ENCODE assay signal across 8 mouse cellular contexts in the genomic region with DNA sequence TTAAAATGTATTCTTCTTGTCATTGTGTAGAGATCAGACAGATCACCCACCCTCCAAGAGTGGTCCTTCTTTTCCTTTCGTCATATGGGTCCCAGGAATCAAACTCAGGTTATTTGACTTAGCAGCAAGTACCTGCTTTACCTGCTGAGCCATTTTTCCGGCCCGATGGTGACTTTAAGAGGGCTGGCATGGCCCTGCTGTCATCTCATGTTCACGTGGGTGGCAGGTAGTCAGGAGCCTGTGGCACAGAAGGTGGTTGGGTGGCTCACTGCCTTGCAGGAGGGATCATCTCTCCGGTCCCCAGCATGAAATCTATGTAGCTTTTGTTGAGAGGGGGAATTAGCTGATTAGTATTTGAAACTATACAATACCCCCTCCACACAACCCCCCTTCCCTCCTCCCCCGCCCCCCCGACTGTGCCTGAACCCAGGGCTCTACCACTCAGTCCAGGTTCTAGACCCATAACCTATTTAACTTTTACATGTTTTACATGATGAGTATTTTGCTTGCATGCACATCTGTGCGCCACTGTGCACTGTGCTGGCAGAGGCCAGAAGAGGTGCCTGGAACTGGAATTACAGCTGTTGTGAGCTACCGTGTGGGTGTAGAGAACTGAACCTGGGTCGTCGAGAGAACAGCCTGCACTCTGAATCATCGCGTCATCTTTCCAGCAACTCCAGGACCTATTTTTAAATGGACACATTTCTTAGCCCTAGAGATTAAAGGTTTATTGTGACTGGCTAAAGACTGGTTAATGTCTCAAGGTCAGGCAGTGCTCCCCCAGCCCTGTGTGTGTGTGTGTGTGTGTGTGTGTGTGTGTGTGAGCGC. TPM values are rescaled to one million over a fixed set of nuclear protein-coding genes. Genes with fewer than 3 reads are reported as not detected.
DNase-seq lines count a peak whose midpoint lies in the region; ATAC-seq and TF ChIP-seq lines count a peak whose summit lies in the region.

No protein-coding gene starts in this region.

- H3K9me3 ChIP-seq in G1E (replicated peaks): no peaks in the 10 kb centered on the region
- H3K9me3 ChIP-seq in forebrain, embryonic 13.5 days (replicated peaks): no peaks in the 10 kb centered on the region
- no peaks in the 10 kb centered on the region for H3K9me3 ChIP-seq in liver, embryonic 14.5 days (ENCODE audit: control insufficient read depth, low read length)

- no peak for DNase-seq in kidney, adult 2 months
- DNase-seq in kidney, postnatal 10 days: no peak
- DNase-seq in G1E (ENCODE audit: low spot score): no peak
- DNase-seq in liver, embryonic 14.5 days (ENCODE audit: low read depth in 3 of 3, low spot score in 3 of 3): no peak
- DNase-seq in embryo, embryonic 10.5 days (ENCODE audit: low spot score): no peak
- DNase-seq in urinary bladder, postnatal 36 days (ENCODE audit: low spot score in 2 of 2): no peak
- DNase-seq in right cerebral cortex, postnatal 36 days (ENCODE audit: low spot score in 2 of 2): no peak

- ATAC-seq in G1E (ENCODE audit: extremely low read depth, insufficient number of reproducible peaks, low FRiP score, poor library complexity, severe bottlenecking): no peak
- ATAC-seq in forebrain, embryonic 13.5 days: peak; percentile 48; the same call in 1 of the 2 replicates
- ATAC-seq in liver, embryonic 14.5 days (ENCODE audit: insufficient read depth): no peak

- H3K4me3 ChIP-seq in kidney, adult 2 months (ENCODE audit: insufficient read depth, low read depth, low read length): peak overlapping the region; percentile 63; the same call in 1 of the 2 replicates
- peak overlapping the region; percentile 89; the same call in 1 of the 2 replicates for H3K4me3 ChIP-seq in G1E (ENCODE audit: low read depth, low read length)
- H3K4me3 ChIP-seq in forebrain, embryonic 13.5 days: peak overlapping the region; percentile 84
- peak overlapping the region; percentile 64 to 99 for H3K4me3 ChIP-seq in liver, embryonic 14.5 days (ENCODE audit: insufficient read depth in 1 of 2, low read depth in 2 of 2, low read length in 2 of 2)

- TF ChIP-seq CTCF in kidney, adult 2 months (conservative IDR thresholded peaks at IDR 0.05; ENCODE audit: insufficient read depth, insufficient read length, low read depth, low read length): no peak
- TF ChIP-seq CTCF in G1E (IDR thresholded peaks at IDR 0.05; ENCODE audit: low read depth, low read length): no peak
- no peak for TF ChIP-seq CTCF in liver, embryonic 14.5 days (IDR thresholded peaks at IDR 0.05; ENCODE audit: low read depth)

- peak overlapping the region; percentile 70 for H3K4me2 ChIP-seq in forebrain, embryonic 13.5 days
- H3K4me2 ChIP-seq in liver, embryonic 14.5 days (ENCODE audit: low read depth): peak overlapping the region; percentile 99

- H3K36me3 ChIP-seq in kidney, adult 2 months (ENCODE audit: control insufficient read depth, insufficient read depth, low read length): no peaks in the 10 kb centered on the region
- peaks cover 22% of the 10 kb centered on the region for H3K36me3 ChIP-seq in G1E (replicated peaks)
- peaks cover 21% of the 10 kb centered on the region for H3K36me3 ChIP-seq in forebrain, embryonic 13.5 days (ENCODE audit: poor library complexity, severe bottlenecking)
- peaks cover 13% of the 10 kb centered on the region for H3K36me3 ChIP-seq in liver, embryonic 14.5 days (replicated peaks; ENCODE audit: control insufficient read depth, insufficient read depth, low read depth)

- peaks cover 7% of the 10 kb centered on the region; the same call in 1 of the 2 replicates for H3K4me1 ChIP-seq in kidney, adult 2 months (ENCODE audit: control insufficient read depth, insufficient read depth, low read length)
- H3K4me1 ChIP-seq in G1E (ENCODE audit: insufficient read depth, low read depth, low read length): peaks cover 63% of the 10 kb centered on the region
- H3K4me1 ChIP-seq in forebrain, embryonic 13.5 days: peaks cover 19% of the 10 kb centered on the region
- H3K4me1 ChIP-seq in liver, embryonic 14.5 days (replicated peaks; ENCODE audit: control insufficient read depth in 2 of 2, insufficient read depth in 2 of 2, low read length in 1 of 2): peaks cover 34 to 52% of the 10 kb centered on the region in 2 experiments

- TF ChIP-seq POLR2A in kidney, adult 2 months (IDR thresholded peaks at IDR 0.05; ENCODE audit: low read depth, low read length): no peak

- 55% methylated on average over 14 of the region's 14 CpGs for WGBS in kidney, adult 2 months
- 56% methylated on average over 14 of the region's 14 CpGs for WGBS in forebrain, embryonic 13.5 days
- WGBS in liver, embryonic 14.5 days (ENCODE audit: insufficient replicate concordance): 65% methylated on average over 14 of the region's 14 CpGs

- H3K27ac ChIP-seq in kidney, adult 2 months (ENCODE audit: insufficient read depth, low read depth, low read length): peak overlapping the region; percentile 48; the same call in 1 of the 2 replicates
- H3K27ac ChIP-seq in forebrain, embryonic 13.5 days: no peak overlapping the region
- peak overlapping the region; percentile 99 for H3K27ac ChIP-seq in liver, embryonic 14.5 days

- peak overlapping the region; percentile 87; the same call in 1 of the 2 replicates for H3K9ac ChIP-seq in forebrain, embryonic 13.5 days
- H3K9ac ChIP-seq in liver, embryonic 14.5 days (replicated peaks): peak overlapping the region; percentile 91

- no peaks in the 10 kb centered on the region for H3K27me3 ChIP-seq in kidney, adult 2 months (replicated peaks; ENCODE audit: control insufficient read depth, insufficient read depth, low read length)
- H3K27me3 ChIP-seq in G1E (ENCODE audit: insufficient read depth, low read length): no peaks in the 10 kb centered on the region
- no peaks in the 10 kb centered on the region for H3K27me3 ChIP-seq in forebrain, embryonic 13.5 days
- H3K27me3 ChIP-seq in liver, embryonic 14.5 days (ENCODE audit: control insufficient read depth, insufficient read depth, low read length): no peaks in the 10 kb centered on the region

- TF ChIP-seq EP300 in liver, embryonic 14.5 days (IDR thresholded peaks at IDR 0.05; ENCODE audit: low read depth): no peak

RNA-seq across cellular contexts. Expression of a gene that starts 0.6 kb away (rescaled TPM):
- polyA plus RNA-seq in kidney, adult 2 months (2012; rRNA removed): 90.1 and 115 TPM in 2 replicates
- 174 and 225 TPM in 2 replicates for total RNA-seq in G1E (2014; fragmentation: Nextera tagmentation)
- 218 and 250 TPM in 2 replicates for total RNA-seq in G1E (2017)
- polyA plus RNA-seq in G1E (2012): 8.0 and 10.3 TPM in 2 replicates
- polyA plus RNA-seq in forebrain, embryonic 13.5 days (2015; fragmentation: Nextera tagmentation; extraction: Ambion mirVana): 161 and 176 TPM in 2 replicates
- 44.2 and 50.8 TPM in 2 replicates for polyA plus RNA-seq in liver, embryonic 14.5 days (2012; rRNA removed)
- 59.5 and 65.1 TPM in 2 replicates for polyA plus RNA-seq in liver, embryonic 14.5 days (2014; fragmentation: Nextera tagmentation; extraction: Ambion mirVana)

RNA-seq across cellular contexts. Expression of a gene that starts 8.0 kb away (rescaled TPM):
- 172 and 319 TPM in 2 replicates for polyA plus RNA-seq in kidney, adult 2 months (2012; rRNA removed)
- 260 and 286 TPM in 2 replicates for total RNA-seq in G1E (2014; fragmentation: Nextera tagmentation)
- total RNA-seq in G1E (2017): 446 and 492 TPM in 2 replicates
- polyA plus RNA-seq in G1E (2012): 468 and 529 TPM in 2 replicates
- polyA plus RNA-seq in forebrain, embryonic 13.5 days (2015; fragmentation: Nextera tagmentation; extraction: Ambion mirVana): 474 and 488 TPM in 2 replicates
- polyA plus RNA-seq in liver, embryonic 14.5 days (2012; rRNA removed): 228 and 239 TPM in 2 replicates
- polyA plus RNA-seq in liver, embryonic 14.5 days (2014; fragmentation: Nextera tagmentation; extraction: Ambion mirVana): 151 and 161 TPM in 2 replicates

RNA-seq across cellular contexts. Expression of a gene that starts 15.3 kb away (rescaled TPM):
- 25.5 and 34.3 TPM in 2 replicates for polyA plus RNA-seq in kidney, adult 2 months (2012; rRNA removed)
- total RNA-seq in G1E (2014; fragmentation: Nextera tagmentation): 48.8 and 49.0 TPM in 2 replicates
- total RNA-seq in G1E (2017): 175 and 187 TPM in 2 replicates
- polyA plus RNA-seq in G1E (2012): 36.7 and 52.3 TPM in 2 replicates
- polyA plus RNA-seq in forebrain, embryonic 13.5 days (2015; fragmentation: Nextera tagmentation; extraction: Ambion mirVana): 74.8 and 79.1 TPM in 2 replicates
- 21.9 and 42.9 TPM in 2 replicates for polyA plus RNA-seq in liver, embryonic 14.5 days (2012; rRNA removed)
- 52.6 and 56.0 TPM in 2 replicates for polyA plus RNA-seq in liver, embryonic 14.5 days (2014; fragmentation: Nextera tagmentation; extraction: Ambion mirVana)

RNA-seq across cellular contexts. Expression of a gene that starts 51.1 kb away (rescaled TPM):
- 0.09 TPM in 1 of 2 replicates, not detected in the other for polyA plus RNA-seq in kidney, adult 2 months (2012; rRNA removed)
- total RNA-seq in G1E (2014; fragmentation: Nextera tagmentation): 3.2 and 69.7 TPM in 2 replicates
- total RNA-seq in G1E (2017): 9.8 and 12.4 TPM in 2 replicates
- 2.9 and 3.3 TPM in 2 replicates for polyA plus RNA-seq in G1E (2012)
- polyA plus RNA-seq in forebrain, embryonic 13.5 days (2015; fragmentation: Nextera tagmentation; extraction: Ambion mirVana): 1.5 TPM in 2 replicates
- polyA plus RNA-seq in liver, embryonic 14.5 days (2012; rRNA removed): 260 and 298 TPM in 2 replicates
- 576 and 578 TPM in 2 replicates for polyA plus RNA-seq in liver, embryonic 14.5 days (2014; fragmentation: Nextera tagmentation; extraction: Ambion mirVana)
